Mouse (Mus musculus) intestine, postnatal 0 days (tissue): ENCODE results near the gene Tmem151a. TPM values are rescaled to one million over a fixed set of nuclear protein-coding genes. Genes with fewer than 3 reads are reported as not detected.
A peak's percentile ranks its signal among the peaks of the same experiment; 100 is the strongest.

Source experiments
- ATAC-seq: fragments of 200-750 bp; cut with Nextera tagmentation; 2 replicates; pipeline ENCODE4 v1.8.0; 2017; ENCODE audit warnings: mild to moderate bottlenecking, moderate TSS enrichment, moderate library complexity
- H3K27ac ChIP-seq: fragments of 300-500 bp; sonication (generic); 2 replicates; pipeline ENCODE4 v1.5.1; 2014; ENCODE audit warnings: mild to moderate bottlenecking, low read depth, low read length, moderate library complexity
- H3K27me3 ChIP-seq: fragments of 300-500 bp; sonication (generic); replicated peaks from 2 replicates; pipeline ENCODE4 v1.6.1; 2014; ENCODE audit warnings: low read length, mixed read lengths; ENCODE audit not compliant: control insufficient read depth, insufficient read depth
- H3K36me3 ChIP-seq: fragments of 300-500 bp; sonication (generic); 2 replicates; pipeline ENCODE4 v1.6.1; 2014; ENCODE audit warnings: mild to moderate bottlenecking, moderate library complexity; ENCODE audit not compliant: control insufficient read depth, insufficient read depth
- H3K4me1 ChIP-seq: fragments of 300-500 bp; sonication (generic); replicated peaks from 2 replicates; pipeline ENCODE4 v1.6.1; 2014; ENCODE audit warnings: antibody characterized with exemption, low read length, mixed read lengths; ENCODE audit not compliant: control insufficient read depth, insufficient read depth
- H3K4me2 ChIP-seq: fragments of 300-500 bp; sonication (generic); replicated peaks from 2 replicates; pipeline ENCODE4 v1.6.1; 2014; ENCODE audit warnings: low read depth, mild to moderate bottlenecking, moderate library complexity
- H3K4me3 ChIP-seq: fragments of 300-500 bp; sonication (generic); 2 replicates; pipeline ENCODE4 v1.5.1; 2014; ENCODE audit warnings: low read depth, low read length
- H3K9ac ChIP-seq: fragments of 300-500 bp; sonication (generic); 2 replicates; pipeline ENCODE4 v1.6.1; 2014; ENCODE audit warnings: mild to moderate bottlenecking, low read depth, low read length
- H3K9me3 ChIP-seq: fragments of 300-500 bp; sonication (generic); 2 replicates; pipeline ENCODE4 v1.6.1; 2016; ENCODE audit warnings: mixed run types; ENCODE audit not compliant: control insufficient read depth
- CTCF ChIP-seq: sonication (generic); IDR thresholded peaks from 2 replicates; pipeline ENCODE4 v1.5.1; 2016; ENCODE audit warnings: low read depth, mild to moderate bottlenecking, control low read depth, antibody characterized with exemption, moderate library complexity
- WGBS: fragments of 180-500 bp; shearing (Covaris S2); extraction: QIAGEN DNeasy Blood & Tissue Kit; methylation state at CpG from one replicate; pipeline ENCODE4 v1.1.7; 2014; 5-methylcytosine and 5-hydroxymethylcytosine counted together
- polyA plus RNA-seq: library from polyadenylated mRNA; unstranded; fragments of >200 nt; fragmentation: Nextera tagmentation; extraction: Ambion mirVana; gene quantifications from 2 replicates; pipeline ENCODE4 v1.2.1, GENCODE M21; 2015

Tmem151a gene
- 4.0 TPM in 2 replicates for polyA plus RNA-seq

- Histone ChIP-seq H3K27ac (no peak within 1 kb of the TSS), H3K36me3 (peaks cover 8% of the 10 kb centered on the region), H3K27me3 (peaks cover 55% of the 10 kb centered on the region), H3K9me3 (no peaks in the 10 kb centered on the region), H3K4me3 (peak within 1 kb of the TSS; percentile 53), H3K4me1 (peaks cover 8% of the 10 kb centered on the region; the same call in 1 of the 2 replicates), H3K4me2 (peak within 1 kb of the TSS; percentile 84), H3K9ac (0 out of 2 replicates have a peak within 1 kb of the TSS, but pooled peaks have one; percentile 19)
- no peak for ATAC-seq
- no peak for TF ChIP-seq CTCF
- under 1% methylated on average over 69 of the region's 69 CpGs for WGBS
Observed at GRCm38 (mm10) chr19:5085145-5085863, at the start of gene Tmem151a. Gene Tmem151a (minus strand): TSS chr19:5085531.

GRCm38 (mm10) chr19:5131237-5131636 is 45.9 kb upstream of the Tmem151a start:
- Histone ChIP-seq H3K9ac (no peak overlapping the region), H3K9me3 (no peaks in the 10 kb centered on the region), H3K4me2 (no peak overlapping the region), H3K4me1 (no peaks in the 10 kb centered on the region), H3K27ac (no peak overlapping the region), H3K36me3 (peaks cover 18% of the 10 kb centered on the region), H3K4me3 (no peak overlapping the region), H3K27me3 (no peaks in the 10 kb centered on the region)
- TF ChIP-seq CTCF = no peak
- 54% methylated on average over 4 of the region's 4 CpGs for WGBS
- ATAC-seq = peak; percentile 63

GRCm38 (mm10) chr19:5129770-5130169 is 44.4 kb upstream of the Tmem151a start:
- no peak for ATAC-seq
- Histone ChIP-seq H3K27me3 (no peaks in the 10 kb centered on the region), H3K4me3 (no peak overlapping the region), H3K36me3 (peaks cover 12% of the 10 kb centered on the region), H3K9ac (no peak overlapping the region), H3K27ac (no peak overlapping the region), H3K4me2 (no peak overlapping the region), H3K4me1 (no peaks in the 10 kb centered on the region), H3K9me3 (no peaks in the 10 kb centered on the region)
- TF ChIP-seq CTCF = peak; percentile 55
- WGBS = 44% methylated on average over 1 of the region's 1 CpGs

GRCm38 (mm10) chr19:5124055-5124614 is 38.8 kb upstream of the Tmem151a start:
- Histone ChIP-seq H3K4me2 (no peak overlapping the region), H3K27me3 (no peaks in the 10 kb centered on the region), H3K9ac (no peak overlapping the region), H3K27ac (no peak overlapping the region), H3K4me3 (no peak overlapping the region), H3K4me1 (no peaks in the 10 kb centered on the region), H3K36me3 (no peaks in the 10 kb centered on the region), H3K9me3 (no peaks in the 10 kb centered on the region)
- WGBS = 59% methylated on average over 7 of the region's 7 CpGs
- TF ChIP-seq CTCF = no peak
- ATAC-seq = no peak

- H3K4me2 ChIP-seq = no peak overlapping the region
- WGBS = 90% methylated on average over 3 of the region's 3 CpGs
- H3K9ac ChIP-seq = no peak overlapping the region
- H3K27ac ChIP-seq = no peak overlapping the region
- H3K4me3 ChIP-seq = no peak overlapping the region
- no peak for TF ChIP-seq CTCF
- H3K4me1 ChIP-seq = no peaks in the 10 kb centered on the region
- no peaks in the 10 kb centered on the region for H3K9me3 ChIP-seq
- H3K36me3 ChIP-seq = no peaks in the 10 kb centered on the region
- ATAC-seq = no peak
- no peaks in the 10 kb centered on the region for H3K27me3 ChIP-seq
Observed at GRCm38 (mm10) chr19:5123241-5123640, 37.9 kb upstream of the Tmem151a start.

- Histone ChIP-seq H3K36me3 (no peaks in the 10 kb centered on the region), H3K4me3 (no peak overlapping the region), H3K9me3 (no peaks in the 10 kb centered on the region), H3K4me1 (no peaks in the 10 kb centered on the region), H3K9ac (no peak overlapping the region), H3K4me2 (no peak overlapping the region), H3K27ac (no peak overlapping the region), H3K27me3 (no peaks in the 10 kb centered on the region)
- no peak for ATAC-seq
- WGBS = 77% methylated on average over 10 of the region's 10 CpGs
- no peak for TF ChIP-seq CTCF
Observed at GRCm38 (mm10) chr19:5122492-5122891, 37.2 kb upstream of the Tmem151a start.
